Mouse (Mus musculus) macrophage (primary cell): ENCODE results near the gene Anxa8. TPM values are rescaled to one million over a fixed set of nuclear protein-coding genes. Genes with fewer than 3 reads are reported as not detected.

Source experiments
- H3K27ac ChIP-seq: fragments of 350-480 bp; formaldehyde crosslinking; 2 replicates; pipeline ENCODE4 v1.9.0; 2021
- H3K36me3 ChIP-seq: fragments of 350-480 bp; formaldehyde crosslinking; 2 replicates; pipeline ENCODE4 v1.9.0; 2021; ENCODE audit errors: inconsistent target
- H3K4me3 ChIP-seq: fragments of 350-480 bp; formaldehyde crosslinking; 2 replicates; pipeline ENCODE4 v1.9.0; 2021; ENCODE audit errors: inconsistent target
- H3K79me2 ChIP-seq: fragments of 350-480 bp; formaldehyde crosslinking; 2 replicates; pipeline ENCODE4 v1.9.0; 2021; ENCODE audit errors: inconsistent target
- WGBS: methylation state at CpG from one replicate; pipeline ENCODE4 v1.1.7; 2026; ENCODE audit warnings: inconsistent platforms; ENCODE audit not compliant: missing documents; 5-methylcytosine and 5-hydroxymethylcytosine counted together
- polyA plus RNA-seq: library from polyadenylated mRNA; stranded (reverse); fragments of 250-400 nt; gene quantifications from 3 replicates; pipeline ENCODE4 v1.2.4, GENCODE M21; 2018; ENCODE audit warnings: inconsistent platforms
- total RNA-seq, 78 experiments: library from RNA; depleted of rRNA; stranded (reverse); fragments of 250-400 nt; gene quantifications; 1 replicate in 9 of 78; 2 replicates in 24 of 78; 3 replicates in 43 of 78; 4 replicates in 2 of 78; pipeline ENCODE4 v1.2.4; 2018; ENCODE audit warnings: inconsistent platforms in 56 of 78

The Anxa8 gene
- total RNA-seq (2018; cell fraction: chromatin; rRNA removed) = 1 to 10 TPM in 1 of 26 experiments, not detected in 25; 2.3 TPM
- total RNA-seq (2018; cell fraction: cytosol; rRNA removed) = not detected
- not detected for total RNA-seq (2018; cell fraction: nucleus; rRNA removed)
- polyA plus RNA-seq = not detected in 3 replicates

DNA sequence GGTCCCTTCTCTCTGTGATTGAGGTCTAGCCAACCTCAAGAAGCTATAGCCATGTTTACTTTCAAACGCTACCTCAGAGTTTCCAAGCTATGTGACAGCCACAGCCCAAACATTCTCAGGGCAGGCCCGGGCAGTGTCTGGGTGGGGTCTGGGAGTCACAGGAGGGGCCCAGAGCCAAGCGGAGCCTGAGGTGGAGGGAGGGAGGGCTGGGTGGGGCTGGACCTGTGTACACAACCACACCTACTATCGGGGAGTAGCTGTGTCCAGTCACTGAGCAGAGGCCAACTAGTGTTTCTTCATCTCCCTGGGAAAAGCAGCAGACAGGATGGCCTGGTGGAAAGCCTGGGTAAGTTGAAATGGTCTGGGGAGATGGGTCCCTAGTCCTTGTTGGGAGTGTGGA lies at the start of gene Anxa8:
Anxa8 (plus strand) TSS at position 251 of the 400 bp plus-strand sequence.
- H3K36me3 ChIP-seq = no peaks in the 10 kb centered on the region
- 79% methylated on average over 4 of the region's 4 CpGs for WGBS
- no peaks in the 10 kb centered on the region for H3K79me2 ChIP-seq
- no peak within 1 kb of the TSS for H3K4me3 ChIP-seq
- no peak within 1 kb of the TSS for H3K27ac ChIP-seq

DNA sequence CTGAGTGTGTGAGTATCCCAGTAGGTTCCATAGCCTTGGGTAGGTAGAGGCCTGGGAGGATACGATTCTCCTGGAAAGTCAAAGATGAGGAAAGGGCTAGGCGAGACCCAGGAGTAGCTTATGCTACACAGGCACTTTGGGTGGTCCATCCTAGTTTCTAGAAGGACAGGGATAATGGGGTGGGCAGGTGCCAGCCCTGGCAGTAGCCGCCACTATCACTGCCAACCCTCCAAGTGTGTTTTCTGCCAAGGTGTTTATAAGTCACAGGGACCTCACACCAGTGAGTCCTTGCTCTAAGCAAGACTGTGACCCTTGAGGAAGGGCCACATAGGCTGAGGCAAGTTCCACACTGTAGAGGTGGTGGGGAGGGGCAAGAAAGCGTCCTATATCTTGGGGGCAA lies 44.5 kb upstream of the Anxa8 start:
- Histone ChIP-seq H3K79me2 (no peaks in the 10 kb centered on the region), H3K4me3 (no peak overlapping the region), H3K27ac (no peak overlapping the region), H3K36me3 (no peaks in the 10 kb centered on the region)
- 81% methylated on average over 4 of the region's 4 CpGs for whole genome bisulfite sequencing

DNA sequence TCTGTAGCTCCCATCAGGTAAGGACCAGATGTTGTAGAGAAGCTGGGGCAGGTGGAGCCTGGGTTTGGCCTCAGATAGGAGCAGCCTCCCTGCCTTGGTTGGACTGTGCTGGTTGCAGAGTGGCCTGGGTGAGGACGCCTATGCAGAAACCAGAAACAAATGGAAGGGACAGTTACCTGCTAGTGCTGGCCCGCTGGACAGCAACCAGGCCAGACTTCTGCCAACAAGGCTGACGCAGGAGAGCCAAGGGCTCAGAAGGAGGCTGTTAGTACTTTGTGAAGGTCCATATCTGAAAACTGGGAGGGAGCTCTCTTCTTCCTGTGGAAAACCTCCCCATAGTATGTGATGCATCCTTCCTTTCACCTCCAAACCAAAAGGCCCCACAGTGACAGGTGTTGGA lies 42.4 kb upstream of the Anxa8 start:
- WGBS = 83% methylated on average over 3 of the region's 3 CpGs
- H3K27ac ChIP-seq = no peak overlapping the region
- H3K4me3 ChIP-seq = no peak overlapping the region
- H3K79me2 ChIP-seq = no peaks in the 10 kb centered on the region
- H3K36me3 ChIP-seq = no peaks in the 10 kb centered on the region

DNA sequence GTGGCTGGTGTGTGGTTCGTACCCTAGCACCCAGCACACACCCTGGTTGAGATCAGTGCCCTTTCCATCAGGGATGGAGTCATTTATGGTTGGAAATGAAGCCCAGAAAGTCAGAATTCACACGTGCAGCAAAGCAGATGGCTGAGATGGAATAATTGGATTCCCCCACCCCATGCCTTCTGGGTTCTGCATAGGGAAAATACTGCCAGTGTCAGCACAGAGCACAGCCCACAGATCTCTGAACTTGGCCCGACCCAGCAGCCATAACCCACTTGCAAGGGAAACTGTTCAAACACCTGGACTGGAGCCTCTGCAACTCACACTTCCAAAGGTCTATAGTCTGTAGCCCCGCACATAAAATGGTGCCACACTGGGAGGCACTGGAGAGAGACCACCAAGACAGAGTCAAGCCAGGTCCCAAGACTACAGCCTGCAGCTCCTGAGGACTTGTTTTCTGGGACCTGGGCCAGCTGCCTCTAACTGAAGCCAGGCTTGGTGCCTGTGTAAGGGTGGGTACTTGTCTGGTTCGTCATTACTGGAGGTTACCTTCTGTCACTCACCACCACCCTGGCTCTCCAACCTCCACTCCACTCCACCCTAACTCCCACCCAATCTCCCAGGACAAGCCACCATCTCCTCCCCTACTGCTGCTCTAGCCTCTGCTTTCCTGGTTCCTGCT lies 35.5 kb upstream of the Anxa8 start:
- no peaks in the 10 kb centered on the region for H3K36me3 ChIP-seq
- H3K4me3 ChIP-seq = no peak overlapping the region
- H3K79me2 ChIP-seq = no peaks in the 10 kb centered on the region
- 79% methylated on average over 5 of the region's 5 CpGs for WGBS
- H3K27ac ChIP-seq = no peak overlapping the region

DNA sequence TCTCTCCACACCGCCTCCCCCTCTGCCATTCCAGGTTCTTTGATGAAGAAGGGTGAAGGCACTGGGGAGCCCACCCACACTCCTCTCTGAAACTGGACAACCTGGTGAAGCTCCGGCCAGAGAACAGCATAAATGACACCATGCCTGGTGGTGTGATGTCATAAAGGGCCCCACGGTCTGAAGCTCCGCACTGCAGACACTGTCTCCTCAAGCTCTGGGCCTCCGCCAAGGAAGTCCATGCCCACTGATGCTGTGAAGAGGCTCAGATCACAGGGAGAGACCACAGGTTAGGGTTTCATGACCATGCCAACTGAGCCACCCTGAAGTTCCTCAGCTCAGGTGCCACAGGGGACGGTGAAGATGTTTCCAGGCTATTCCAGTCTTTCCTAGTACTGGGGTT lies 33.3 kb upstream of the Anxa8 start, which contains the start of gene Antxrl:
Antxrl (plus strand) TSS at position 192 of the 400 bp plus-strand sequence.
- H3K27ac ChIP-seq = no peak within 1 kb of the TSS
- WGBS = 99% methylated on average over 5 of the region's 6 CpGs
- H3K36me3 ChIP-seq = no peaks in the 10 kb centered on the region
- no peak within 1 kb of the TSS for H3K4me3 ChIP-seq
- no peaks in the 10 kb centered on the region for H3K79me2 ChIP-seq

DNA sequence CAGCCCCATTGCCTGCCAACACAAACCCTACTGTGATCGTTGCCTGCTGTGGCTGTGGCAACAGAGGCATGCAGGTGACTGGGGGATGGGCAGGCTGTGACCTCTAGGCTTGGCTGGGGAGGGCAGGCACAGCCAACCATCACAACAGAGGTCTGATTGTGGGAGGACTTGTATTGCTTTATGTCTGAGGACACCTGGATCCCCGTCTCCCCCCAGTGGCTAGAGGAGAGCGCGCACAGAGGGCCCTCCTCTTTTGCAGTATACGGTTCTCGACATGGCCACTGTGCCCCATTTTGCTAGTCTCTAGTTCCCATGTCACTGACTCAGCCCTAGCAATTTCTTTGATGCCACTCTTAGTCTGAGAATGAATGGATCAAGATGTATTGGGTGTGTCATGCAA lies 14.1 kb upstream of the Anxa8 start:
- Histone ChIP-seq H3K27ac (no peak overlapping the region), H3K79me2 (no peaks in the 10 kb centered on the region), H3K4me3 (no peak overlapping the region), H3K36me3 (no peaks in the 10 kb centered on the region)
- WGBS = 87% methylated on average over 6 of the region's 6 CpGs

DNA sequence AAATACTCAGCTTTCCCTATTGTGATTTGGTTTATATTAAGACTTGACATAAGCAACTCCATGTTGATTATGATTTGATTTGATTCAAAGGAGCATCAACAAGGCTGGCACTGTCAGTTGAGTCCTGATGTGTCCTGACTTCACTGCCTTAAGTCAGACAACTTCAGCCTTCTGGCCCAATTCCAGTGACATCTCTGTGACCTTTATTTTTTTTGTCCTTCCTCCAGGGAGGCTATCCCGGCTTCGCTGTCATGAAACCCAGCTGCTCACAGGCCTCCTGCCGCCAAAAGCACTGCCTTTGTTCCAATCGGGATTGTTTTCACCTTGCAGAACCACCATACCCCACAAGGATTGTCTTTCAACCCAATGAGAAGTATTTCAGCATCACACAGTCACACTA lies 10.4 kb upstream of the Anxa8 start:
- Histone ChIP-seq H3K4me3 (no peak overlapping the region), H3K27ac (no peak overlapping the region), H3K36me3 (no peaks in the 10 kb centered on the region), H3K79me2 (no peaks in the 10 kb centered on the region)
- 71% methylated on average over 4 of the region's 4 CpGs for WGBS

DNA sequence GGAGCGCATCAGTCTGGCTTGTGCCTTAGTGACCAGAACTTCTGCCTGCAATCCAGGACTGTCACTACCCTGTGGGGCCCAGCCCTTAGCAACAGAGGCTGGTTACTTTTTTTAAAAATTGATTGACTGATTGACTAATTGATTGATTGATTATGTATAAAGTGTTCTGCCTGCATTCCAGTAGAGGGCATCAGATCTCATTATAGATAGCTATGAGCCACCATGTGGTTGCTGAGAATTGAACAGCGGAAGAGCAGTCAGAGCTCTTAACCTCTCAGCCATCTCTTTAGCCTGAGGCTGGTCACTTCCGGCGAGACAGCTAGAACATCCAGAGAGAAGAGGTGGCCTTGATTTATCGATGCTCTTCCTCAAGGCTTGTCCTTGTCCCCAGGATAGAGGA lies 8.6 kb upstream of the Anxa8 start:
- Histone ChIP-seq H3K79me2 (no peaks in the 10 kb centered on the region), H3K36me3 (no peaks in the 10 kb centered on the region), H3K4me3 (no peak overlapping the region), H3K27ac (no peak overlapping the region)
- 74% methylated on average over 5 of the region's 5 CpGs for WGBS

DNA sequence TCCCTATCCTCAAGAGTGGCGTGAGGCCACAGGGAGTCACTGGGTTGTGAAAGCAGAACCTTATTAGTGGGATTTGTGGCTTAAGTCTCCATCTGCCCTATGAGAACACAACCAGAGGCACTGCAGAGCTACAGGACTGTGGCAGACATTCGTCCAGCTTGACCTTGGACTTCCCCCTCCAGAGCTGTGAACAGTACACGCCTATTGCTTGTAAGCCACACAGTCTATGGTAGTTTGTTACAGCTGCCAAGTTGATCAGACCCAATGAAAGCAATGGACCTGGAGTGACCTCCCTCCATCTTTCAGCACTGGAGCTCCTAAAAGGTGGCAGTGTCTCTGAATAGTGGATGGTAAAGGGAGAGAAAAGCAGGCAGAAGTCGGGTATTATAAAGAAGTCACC lies 7.5 kb upstream of the Anxa8 start:
- H3K4me3 ChIP-seq = no peak overlapping the region
- H3K27ac ChIP-seq = no peak overlapping the region
- H3K79me2 ChIP-seq = no peaks in the 10 kb centered on the region
- H3K36me3 ChIP-seq = no peaks in the 10 kb centered on the region
- WGBS = 63% methylated on average over 4 of the region's 4 CpGs

DNA sequence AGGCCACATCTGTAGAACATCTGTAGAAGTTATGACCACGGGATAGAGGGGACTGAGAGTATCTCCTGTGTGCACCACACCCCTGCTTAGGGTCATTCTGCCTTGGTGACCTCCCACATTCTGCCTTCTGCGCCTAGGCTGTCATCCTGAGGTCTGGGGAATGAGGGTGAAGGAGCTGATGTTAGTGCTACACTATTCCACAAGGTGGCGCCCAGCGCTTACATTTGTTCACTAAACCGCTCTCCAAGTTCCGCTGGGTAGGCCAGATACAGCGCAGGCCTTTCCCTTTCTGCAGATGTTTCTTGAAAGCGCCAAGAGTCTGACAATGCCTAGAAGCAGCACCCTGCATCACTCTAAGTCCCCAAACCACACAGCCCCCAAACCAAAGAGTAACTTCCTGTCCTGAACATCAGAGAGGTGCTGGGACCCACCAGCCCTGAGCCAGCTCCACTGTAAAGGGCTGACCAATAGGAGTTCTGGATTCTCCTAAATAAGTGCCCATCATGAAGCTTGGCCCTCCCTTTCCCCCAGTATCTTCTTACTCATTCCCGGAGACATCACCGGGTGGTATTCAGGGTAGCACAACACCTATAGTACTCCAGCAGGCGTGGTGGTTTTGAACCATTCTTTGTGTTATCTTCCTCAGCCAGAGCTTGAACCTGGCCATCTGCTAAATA lies 5.3 kb upstream of the Anxa8 start:
- Histone ChIP-seq H3K36me3 (no peaks in the 10 kb centered on the region), H3K79me2 (no peaks in the 10 kb centered on the region), H3K27ac (no peak overlapping the region), H3K4me3 (no peak overlapping the region)
- 15% methylated on average over 11 of the region's 11 CpGs for WGBS

DNA sequence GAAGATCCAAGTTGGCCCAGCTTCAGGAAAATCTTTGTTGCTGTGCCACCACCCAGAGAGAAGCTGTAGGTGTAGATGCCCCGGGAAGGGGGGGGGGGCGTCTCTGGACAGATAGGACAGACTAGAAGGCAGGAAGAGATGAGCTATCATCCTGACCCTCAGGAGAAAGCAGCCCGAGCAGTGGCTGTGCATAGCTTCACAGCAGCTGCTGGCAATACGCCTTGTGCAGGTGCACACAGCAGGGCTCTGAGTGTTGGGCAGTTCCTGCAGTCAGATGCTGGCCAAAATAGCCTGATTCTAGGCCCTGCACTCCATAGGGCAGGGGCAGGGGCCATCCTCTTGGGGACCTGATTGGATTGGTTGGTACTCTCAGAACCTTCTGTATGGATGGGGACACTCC lies 1.0 kb downstream of the Anxa8 start:
- Histone ChIP-seq H3K4me3 (no peak overlapping the region), H3K36me3 (no peaks in the 10 kb centered on the region), H3K79me2 (no peaks in the 10 kb centered on the region), H3K27ac (no peak overlapping the region)
- 73% methylated on average over 4 of the region's 4 CpGs for WGBS

DNA sequence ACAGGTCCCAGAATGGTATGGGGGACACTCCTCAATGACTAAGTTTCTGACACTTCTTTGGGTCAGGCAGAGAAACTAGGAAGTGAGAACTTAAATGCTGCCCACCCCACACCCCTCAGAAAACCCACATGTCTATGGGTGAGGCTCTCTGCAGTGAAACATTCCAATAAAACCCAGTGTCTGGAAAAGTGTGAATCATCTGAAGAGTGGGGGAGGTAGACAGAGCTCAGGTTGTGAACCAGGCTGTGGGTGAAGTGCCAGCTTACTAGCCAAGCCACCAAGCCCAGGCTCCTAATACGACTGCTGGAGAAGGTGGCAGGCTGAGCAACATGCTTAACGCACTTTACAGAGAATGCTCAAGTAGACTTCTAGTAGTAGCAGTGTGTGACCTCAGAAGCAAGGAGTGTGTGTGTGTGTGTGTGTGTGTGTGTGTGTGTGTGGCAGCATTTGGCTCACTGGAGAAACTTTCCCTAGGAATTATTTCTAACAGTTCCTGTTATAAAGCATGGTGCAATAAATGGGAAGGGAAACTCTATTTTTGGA lies 2.1 kb downstream of the Anxa8 start:
- Histone ChIP-seq H3K36me3 (no peaks in the 10 kb centered on the region), H3K4me3 (no peak overlapping the region), H3K79me2 (no peaks in the 10 kb centered on the region), H3K27ac (no peak overlapping the region)
- 51% methylated on average over 2 of the region's 2 CpGs for WGBS

DNA sequence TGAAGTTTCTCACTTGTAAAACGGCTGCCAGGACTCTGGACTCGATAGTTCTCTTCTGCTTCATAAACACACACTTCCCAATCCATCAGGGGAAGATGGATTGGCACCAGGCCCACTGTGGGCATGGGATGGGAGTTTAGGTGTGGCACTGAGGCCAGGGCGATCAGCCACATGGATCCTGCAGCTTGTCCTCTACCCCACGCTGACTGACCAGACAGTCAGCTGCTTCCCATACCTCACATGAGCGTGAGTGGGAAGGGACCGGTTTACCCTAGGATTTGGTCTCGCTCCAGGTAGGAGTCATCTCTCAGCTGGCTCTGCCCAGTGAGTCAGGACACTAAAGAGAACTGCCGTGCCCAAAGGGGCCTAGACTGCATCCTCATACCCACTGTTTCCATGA lies 4.0 kb downstream of the Anxa8 start:
- Histone ChIP-seq H3K4me3 (no peak overlapping the region), H3K36me3 (no peaks in the 10 kb centered on the region), H3K79me2 (no peaks in the 10 kb centered on the region), H3K27ac (no peak overlapping the region)
- WGBS = 88% methylated on average over 8 of the region's 8 CpGs

DNA sequence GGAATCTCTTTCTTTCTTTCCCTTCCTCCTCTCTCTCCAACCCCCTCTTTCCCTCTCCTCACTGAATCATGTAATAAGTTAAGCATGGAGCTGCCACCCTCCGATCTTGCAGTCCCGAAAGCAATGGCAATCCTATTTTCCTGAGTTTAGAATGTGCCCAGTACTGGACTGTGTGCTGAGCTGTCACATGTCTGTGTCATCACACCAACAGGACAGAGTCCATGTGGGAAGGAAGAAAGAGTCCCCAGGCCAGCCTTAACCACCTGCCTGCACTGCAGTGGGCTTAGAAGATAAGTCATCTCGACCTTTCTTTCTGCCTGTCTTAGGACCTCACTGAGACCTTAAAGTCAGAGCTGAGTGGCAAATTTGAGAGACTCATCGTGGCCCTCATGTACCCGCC lies 5.7 kb downstream of the Anxa8 start:
- H3K4me3 ChIP-seq = no peak overlapping the region
- WGBS = 88% methylated on average over 5 of the region's 5 CpGs
- no peak overlapping the region for H3K27ac ChIP-seq
- no peaks in the 10 kb centered on the region for H3K79me2 ChIP-seq
- no peaks in the 10 kb centered on the region for H3K36me3 ChIP-seq

DNA sequence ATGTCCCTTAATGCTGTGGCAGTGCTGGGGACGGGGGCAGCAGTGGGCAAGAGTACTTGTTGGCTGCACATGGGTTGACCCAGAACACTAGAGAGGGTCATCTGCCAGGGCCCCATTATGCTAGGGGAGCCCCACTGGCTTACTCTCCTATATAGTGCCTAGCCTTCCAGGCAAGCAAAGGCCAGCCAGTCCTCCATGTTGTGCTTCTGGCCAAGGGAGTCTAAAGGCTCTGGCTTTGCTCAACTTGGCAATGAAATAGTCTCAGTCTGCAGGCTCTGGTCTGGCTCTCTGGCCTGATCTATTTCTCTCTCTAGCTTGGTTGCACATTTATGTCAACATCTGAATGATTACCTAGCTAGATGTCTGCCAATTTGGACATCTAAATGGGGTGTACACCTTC lies 7.1 kb downstream of the Anxa8 start:
- Histone ChIP-seq H3K27ac (no peak overlapping the region), H3K36me3 (no peaks in the 10 kb centered on the region), H3K79me2 (no peaks in the 10 kb centered on the region), H3K4me3 (no peak overlapping the region)
- 91% methylated on average over 1 of the region's 1 CpGs for WGBS
